Mouse (Mus musculus) CH12.LX (cell line): ENCODE results near the gene Banf1. TPM values are rescaled to one million over a fixed set of nuclear protein-coding genes. Genes with fewer than 3 reads are reported as not detected.
A peak's percentile ranks its signal among the peaks of the same experiment; 100 is the strongest.
"Not testable (repeated sequence)": the region's sequence is repeated elsewhere in the genome, so short reads cannot be mapped to it uniquely, and the experiment has no call there.

ENCODE experiments used
- DNase-seq: peaks from one replicate; pipeline ENCODE4 v3.0.0-alpha.2; 2013; ENCODE audit errors: extremely low read depth
- H3K27ac ChIP-seq: 2 replicates; pipeline ENCODE4 v1.5.1; 2012; ENCODE audit warnings: low read depth, mild to moderate bottlenecking, control low read depth, moderate library complexity; ENCODE audit not compliant: insufficient read depth
- H3K27me3 ChIP-seq: replicated peaks from 2 replicates; pipeline ENCODE3; 2012; ENCODE audit warnings: inconsistent platforms
- H3K36me3 ChIP-seq, 2 experiments: replicated peaks in 1 of 2; 2 replicates each; pipeline versions ENCODE3 to v1.6.1; 2012; ENCODE audit warnings: inconsistent platforms in 1 of 2, low read length in 1 of 2, mild to moderate bottlenecking in 1 of 2, mixed read lengths in 1 of 2, moderate library complexity in 1 of 2; ENCODE audit not compliant: control insufficient read depth in 1 of 2, insufficient read depth in 1 of 2
- H3K4me1 ChIP-seq, 2 experiments: 2 replicates each; pipeline ENCODE4 v1.6.1; 2012; ENCODE audit warnings: inconsistent platforms in 1 of 2, moderate library complexity in 1 of 2; ENCODE audit not compliant: insufficient read depth in 2 of 2, control insufficient read depth in 1 of 2
- H3K4me2 ChIP-seq: 2 replicates; pipeline ENCODE4 v1.6.1; 2012; ENCODE audit warnings: low read depth, mild to moderate bottlenecking, control low read depth; ENCODE audit not compliant: poor library complexity, insufficient read depth, severe bottlenecking
- H3K4me3 ChIP-seq, 3 experiments: fragments of 150-350 bp in 1 of 3; sonication (generic) in 1 of 3; replicated peaks in 1 of 3; 2 replicates each; pipeline versions ENCODE3 to v1.5.1; 2011 to 2012; ENCODE audit warnings: low read depth in 2 of 3, low read length in 2 of 3, mild to moderate bottlenecking in 2 of 3, moderate library complexity in 2 of 3, control low read depth in 1 of 3, improper control_type of control experiment in 1 of 3, inconsistent platforms in 1 of 3, mixed read lengths in 1 of 3; ENCODE audit not compliant: poor library complexity in 1 of 3
- H3K79me2 ChIP-seq: replicated peaks from 2 replicates; pipeline ENCODE4 v1.6.1; 2012; ENCODE audit warnings: mild to moderate bottlenecking, moderate library complexity; ENCODE audit not compliant: control insufficient read depth, poor library complexity, insufficient read depth, severe bottlenecking; ENCODE audit errors: extremely low read depth
- H3K9ac ChIP-seq: 2 replicates; pipeline ENCODE4 v1.6.1; 2012; ENCODE audit warnings: low read depth, mild to moderate bottlenecking, control low read depth, moderate library complexity; ENCODE audit not compliant: insufficient read depth
- H3K9me3 ChIP-seq: replicated peaks from 2 replicates; pipeline ENCODE3; 2012; ENCODE audit warnings: low read length, inconsistent platforms, mixed read lengths
- CTCF ChIP-seq, 2 experiments: IDR thresholded peaks in 1 of 2; conservative IDR thresholded peaks in 1 of 2; 2 replicates each; pipeline ENCODE4 v1.5.1; 2011 to 2012; ENCODE audit warnings: low read depth in 2 of 2, low read length in 2 of 2, improper control_type of control experiment in 1 of 2, inconsistent platforms in 1 of 2, mild to moderate bottlenecking in 1 of 2, moderate library complexity in 1 of 2
- JUND ChIP-seq: conservative IDR thresholded peaks from 2 replicates; pipeline ENCODE4 v1.6.1; 2011; ENCODE audit warnings: low read depth, low read length, improper control_type of control experiment
- KAT2A ChIP-seq: IDR thresholded peaks from 2 replicates; pipeline ENCODE4 v1.6.1; 2012; ENCODE audit warnings: low read length, improper control_type of control experiment, inconsistent platforms; ENCODE audit not compliant: insufficient replicate concordance
- MEF2A ChIP-seq: IDR thresholded peaks from 2 replicates; pipeline ENCODE4 v1.6.1; 2014; ENCODE audit warnings: low read depth, mild to moderate bottlenecking, inconsistent platforms, low read length, improper control_type of control experiment, borderline replicate concordance
- NELFE ChIP-seq: IDR thresholded peaks from 2 replicates; pipeline ENCODE4 v1.6.1; 2011; ENCODE audit warnings: low read depth, low read length, improper control_type of control experiment
- NRF1 ChIP-seq: IDR thresholded peaks from 2 replicates; pipeline ENCODE4 v1.6.1; 2014; ENCODE audit warnings: low read depth, mild to moderate bottlenecking, inconsistent platforms, low read length, improper control_type of control experiment, moderate library complexity
- POLR2A ChIP-seq: IDR thresholded peaks from 2 replicates; pipeline ENCODE4 v1.6.1; 2011; ENCODE audit warnings: low read depth, mild to moderate bottlenecking, improper control_type of control experiment, low read length
- RAD21 ChIP-seq: IDR thresholded peaks from 2 replicates; pipeline ENCODE4 v1.6.1; 2011; ENCODE audit warnings: low read depth, mild to moderate bottlenecking, low read length, improper control_type of control experiment, moderate library complexity
- SIN3A ChIP-seq: IDR thresholded peaks from 2 replicates; pipeline ENCODE4 v1.6.1; 2012; ENCODE audit warnings: low read length, improper control_type of control experiment, inconsistent platforms
- TBP ChIP-seq: conservative IDR thresholded peaks from 2 replicates; pipeline ENCODE4 v1.6.1; 2011; ENCODE audit warnings: low read depth, low read length, improper control_type of control experiment
- dilution Hi-C: fragments of 300-500 bp; cut with MboI; formaldehyde crosslinking; loops from 2 replicates; pipeline ENCODE4 v1.14.3; 2020; ENCODE audit warnings: low sequenced_read_pairs; ENCODE audit not compliant: extremely low pct_unique_long_range_greater_than_20kb, extremely low pct_ligation_motif_present
- in situ Hi-C: fragments of 300-500 bp; cut with MboI; formaldehyde crosslinking; loops from 3 replicates; pipeline ENCODE4 v1.14.3; 2019; ENCODE audit warnings: low sequenced_read_pairs, low pct_ligation_motif_present, low pct_unique_long_range_greater_than_20kb, mixed read lengths
- polyA plus RNA-seq: library from polyadenylated mRNA; unstranded; fragments of >175 nt; gene quantifications from 2 replicates; pipeline ENCODE4 v1.2.1, GENCODE M21; 2012; ENCODE audit warnings: low read depth; ENCODE audit not compliant: insufficient read length
- total RNA-seq, 2 experiments: library from RNA; depleted of rRNA; stranded (reverse); fragments of 300-350 nt in 1 of 2; fragments of >200 nt in 1 of 2; gene quantifications; 2 replicates each; pipeline ENCODE4 v1.2.3; 2012 to 2014

Banf1 gene
- total and polyA plus RNA-seq, 3 experiments, result 176 to 450 (median 273) TPM

GRCm38 (mm10) chr19:5406531-5407126 is 39.7 kb upstream of the Banf1 start:
- dilution Hi-C loops, result not testable (repeated sequence)

DNA sequence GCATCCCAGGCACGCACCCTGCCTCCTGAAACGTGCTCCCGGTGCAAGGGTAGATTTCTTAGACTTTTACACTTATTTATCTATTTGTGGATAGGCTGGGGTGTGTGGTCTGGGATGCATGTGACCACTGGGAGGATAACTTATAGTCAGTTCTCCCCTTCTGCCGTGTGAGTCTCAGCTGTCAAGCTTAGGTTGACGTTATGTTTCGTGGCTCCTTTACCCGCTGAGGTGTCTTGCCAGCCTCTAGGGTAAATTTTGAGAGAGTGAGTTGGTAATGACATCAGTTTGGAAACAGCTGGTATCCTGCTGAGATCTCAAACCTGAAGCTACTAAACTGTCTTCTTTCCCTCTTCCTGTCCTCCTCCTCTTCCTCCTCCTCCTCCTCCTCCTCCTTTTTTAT is 39.0 kb upstream of the Banf1 start:
- H3K4me1 ChIP-seq, result peaks cover 7 to 28% of the 10 kb centered on the region in 2 experiments
- H3K9me3 ChIP-seq, result no peaks in the 10 kb centered on the region
- H3K4me3 ChIP-seq, result peak overlapping the region; percentile 25 to 46 (median 33)
- dilution Hi-C loops, result no loop called here
- H3K4me2 ChIP-seq, result peak overlapping the region; percentile 71
- H3K79me2 ChIP-seq, result no peaks in the 10 kb centered on the region
- H3K9ac ChIP-seq, result 0 out of 2 replicates have a peak overlapping the region, but pooled peaks have one; percentile 2
- no peaks in the 10 kb centered on the region for H3K27me3 ChIP-seq
- TF ChIP-seq JUND (no peak), KAT2A (no peak), RAD21 (no peak), NELFE (no peak), CTCF (conservative IDR thresholded peaks at IDR 0.05 in 1 of 2, IDR thresholded peaks at IDR 0.05 in 1 of 2; ENCODE audit: low read depth in 2 of 2, low read length in 2 of 2) (no peak)
- peaks cover 0 to 6% of the 10 kb centered on the region in 2 experiments for H3K36me3 ChIP-seq
- in situ Hi-C loops, result no loop called here
- DNase-seq, result peak; percentile 24
- H3K27ac ChIP-seq, result no peak overlapping the region

More at GRCm38 (mm10) chr19:5406531-5407126, 39.7 kb upstream of the Banf1 start:
- in situ Hi-C loops, H3K4me2 ChIP-seq, H3K27me3 ChIP-seq, H3K79me2 ChIP-seq, H3K9me3 ChIP-seq, H3K36me3 ChIP-seq: not testable (repeated sequence)
- Histone ChIP-seq H3K27ac (peak overlapping the region; percentile 71), H3K9ac (peak overlapping the region; percentile 64), H3K4me3 (peak overlapping the region; percentile 63 to 83 (median 75)), H3K4me1 (peaks cover 6 to 26% of the 10 kb centered on the region in 2 experiments; a peak in 3 of 4 replicates)
- peak in 1 of 2 experiments; percentile 24; a peak in 1 of 4 replicates for TF ChIP-seq CTCF (conservative IDR thresholded peaks at IDR 0.05 in 1 of 2, IDR thresholded peaks at IDR 0.05 in 1 of 2; ENCODE audit: low read depth in 2 of 2, low read length in 2 of 2)
- TF ChIP-seq RAD21, result peak; percentile 5; the same call in 1 of the 2 replicates
- 0 out of 2 replicates have a peak, but pooled peaks have one; percentile 10 for TF ChIP-seq NELFE
- peak; percentile 48; the same call in 1 of the 2 replicates for TF ChIP-seq SIN3A
- peak; percentile 72 for TF ChIP-seq NRF1
- 0 out of 2 replicates have a peak, but pooled peaks have one; percentile 38 for TF ChIP-seq TBP
- DNase-seq, result peak; percentile 67

DNA sequence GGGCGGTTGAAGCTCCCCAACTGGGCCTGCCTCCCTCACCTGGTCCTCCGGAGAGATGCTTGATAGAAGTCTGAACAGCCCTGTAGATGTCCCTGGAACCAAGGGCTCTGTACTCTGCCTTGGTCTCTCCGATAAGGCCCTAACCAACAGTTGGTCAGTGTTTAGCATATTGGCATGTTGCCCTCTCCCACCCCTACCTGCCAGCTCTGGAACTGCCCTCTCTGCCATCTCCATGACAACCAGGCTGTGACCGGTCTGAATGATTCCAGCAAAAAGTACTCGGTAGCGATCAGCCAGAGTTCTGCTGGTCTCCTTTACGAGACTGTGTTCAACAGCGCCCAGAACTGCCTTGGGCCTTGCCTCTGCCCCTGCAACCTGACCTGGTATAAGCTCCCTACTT is 35.3 kb upstream of the Banf1 start, which contains the start of gene Tsga10ip:
Gene Tsga10ip, minus strand, starts transcription at position 234 of the 400 bp plus-strand sequence.
- dilution Hi-C loops, result no loop called here
- TF ChIP-seq MEF2A (no peak), POLR2A (no peak)
- in situ Hi-C loops, result loop anchor here (5.0 kb wide), 1 partner anchor 65 kb away; the partner anchor contains the start of gene Catsper1

More for the DNA sequence above, 35.3 kb upstream of the Banf1 start, which contains the start of gene Tsga10ip:
- no peak within 1 kb of the TSS for H3K4me3 ChIP-seq
- no peaks in the 10 kb centered on the region for H3K9me3 ChIP-seq
- H3K27ac ChIP-seq, result no peak within 1 kb of the TSS
- H3K9ac ChIP-seq, result no peak within 1 kb of the TSS
- H3K4me2 ChIP-seq, result no peak within 1 kb of the TSS
- no peak for DNase-seq
- no peaks in the 10 kb centered on the region for H3K36me3 ChIP-seq
- no peaks in the 10 kb centered on the region for H3K79me2 ChIP-seq
- H3K27me3 ChIP-seq, result no peaks in the 10 kb centered on the region
- H3K4me1 ChIP-seq, result peaks cover 5 to 20% of the 10 kb centered on the region in 2 experiments; a peak in 3 of 4 replicates
